Mouse (Mus musculus) liver, embryonic 13.5 days (tissue): ENCODE data around the gene Mybpc2. TPM values are rescaled to one million over a fixed set of nuclear protein-coding genes. Genes with fewer than 3 reads are reported as not detected.

ENCODE experiments used
- ATAC-seq: fragments of 200-750 bp; cut with Nextera tagmentation; 2 replicates; pipeline ENCODE4 v1.8.0; 2017; ENCODE audit warnings: low read depth, mild to moderate bottlenecking, moderate number of reproducible peaks, moderate library complexity
- DNase-seq: peaks from one replicate; pipeline ENCODE4 v3.0.0; 2022
- H3K27ac ChIP-seq: fragments of 300-500 bp; sonication (generic); 2 replicates; pipeline ENCODE4 v1.5.1; 2015; ENCODE audit warnings: moderate library complexity, mild to moderate bottlenecking, inconsistent platforms
- H3K27me3 ChIP-seq: fragments of 300-500 bp; sonication (generic); 2 replicates; pipeline ENCODE4 v1.6.1; 2015; ENCODE audit warnings: mild to moderate bottlenecking, inconsistent platforms
- H3K36me3 ChIP-seq: fragments of 300-500 bp; sonication (generic); 2 replicates; pipeline ENCODE4 v1.6.1; 2015; ENCODE audit warnings: mild to moderate bottlenecking, inconsistent platforms
- H3K4me1 ChIP-seq: fragments of 300-500 bp; sonication (generic); replicated peaks from 2 replicates; pipeline ENCODE4 v1.6.1; 2015; ENCODE audit warnings: inconsistent platforms
- H3K4me2 ChIP-seq: fragments of 300-500 bp; sonication (generic); 2 replicates; pipeline ENCODE4 v1.6.1; 2015; ENCODE audit warnings: inconsistent platforms, mild to moderate bottlenecking, moderate library complexity
- H3K4me3 ChIP-seq: fragments of 300-500 bp; sonication (generic); replicated peaks from 2 replicates; pipeline ENCODE4 v1.5.1; 2015; ENCODE audit warnings: mild to moderate bottlenecking, inconsistent platforms
- H3K9ac ChIP-seq: fragments of 300-500 bp; sonication (generic); 2 replicates; pipeline ENCODE4 v1.6.1; 2015; ENCODE audit warnings: mild to moderate bottlenecking, inconsistent platforms
- H3K9me3 ChIP-seq: fragments of 300-500 bp; sonication (generic); replicated peaks from 2 replicates; pipeline ENCODE4 v1.6.1; 2016; ENCODE audit warnings: inconsistent platforms
- WGBS: fragments of 180-500 bp; shearing (Covaris S2); methylation state at CpG from one replicate; pipeline ENCODE4 v1.1.7; 2015; ENCODE audit not compliant: insufficient replicate concordance; 5-methylcytosine and 5-hydroxymethylcytosine counted together
- polyA plus RNA-seq: library from polyadenylated mRNA; unstranded; fragments of >200 nt; fragmentation: Nextera tagmentation; extraction: Ambion mirVana; gene quantifications from 2 replicates; pipeline ENCODE4 v1.2.1, GENCODE M21; 2015

The Mybpc2 gene
- polyA plus RNA-seq, 1 experiment from 2014 or later = not detected

GRCm38 (mm10) chr7:44466888-44467311 lies 57.6 kb downstream of the Mybpc2 start:
- Histone ChIP-seq H3K27ac (peak overlapping the region; percentile 31), H3K4me1 (peaks cover 80% of the 10 kb centered on the region), H3K4me2 (peak overlapping the region; percentile 92), H3K9ac (0 out of 2 replicates have a peak overlapping the region, but pooled peaks have one; percentile 5), H3K36me3 (peaks cover 26% of the 10 kb centered on the region), H3K9me3 (no peaks in the 10 kb centered on the region), H3K4me3 (peak overlapping the region; percentile 88; the same call in 1 of the 2 replicates), H3K27me3 (peaks cover 35% of the 10 kb centered on the region)
- DNase-seq (no peak), ATAC-seq (no peak)
- 82% methylated on average over 16 of the region's 16 CpGs for WGBS

GRCm38 (mm10) chr7:44466006-44466887 lies 58.2 kb downstream of the Mybpc2 start:
- H3K9me3 ChIP-seq = no peaks in the 10 kb centered on the region
- no peak for ATAC-seq
- H3K4me3 ChIP-seq = 0 out of 2 replicates have a peak overlapping the region, but pooled peaks have one; percentile 16
- no peak for DNase-seq
- peaks cover 21% of the 10 kb centered on the region for H3K36me3 ChIP-seq
- H3K27ac ChIP-seq = peak overlapping the region; percentile 31; the same call in 1 of the 2 replicates
- 68% methylated on average over 10 of the region's 10 CpGs for WGBS
- H3K4me1 ChIP-seq = peaks cover 74% of the 10 kb centered on the region
- H3K4me2 ChIP-seq = peak overlapping the region; percentile 92
- H3K27me3 ChIP-seq = peaks cover 41% of the 10 kb centered on the region
- peak overlapping the region; percentile 23; the same call in 1 of the 2 replicates for H3K9ac ChIP-seq

DNA sequence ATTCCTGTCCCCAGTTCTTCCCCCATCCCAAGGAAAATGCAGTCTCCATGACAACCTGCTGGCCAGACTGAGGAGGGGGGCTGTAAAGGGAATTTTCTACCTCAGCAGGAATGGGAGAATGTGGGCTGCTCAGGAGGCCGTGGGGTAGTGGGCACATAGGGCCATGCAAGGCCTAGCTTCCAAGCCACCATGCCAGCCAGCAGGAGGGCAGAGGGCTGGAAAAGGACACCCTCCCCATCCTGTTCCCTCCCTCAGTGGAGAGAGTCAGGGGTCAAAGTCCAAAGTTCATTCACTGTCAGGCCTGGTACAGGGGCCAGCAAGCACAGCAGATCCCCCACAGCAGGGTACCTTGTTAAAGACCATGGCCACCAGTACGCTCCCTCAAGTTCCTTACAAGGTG lies 59.3 kb downstream of the Mybpc2 start, which contains the start of gene Aspdh:
Gene Aspdh, plus strand, starts transcription at position 281 of the 400 bp plus-strand sequence.
- H3K27ac ChIP-seq = peak within 1 kb of the TSS; percentile 15; the same call in 1 of the 2 replicates
- H3K4me3 ChIP-seq = peak within 1 kb of the TSS; percentile 16
- no peak for ATAC-seq
- no peak for DNase-seq
- WGBS = 60% methylated on average over 2 of the region's 2 CpGs
- H3K4me2 ChIP-seq = peak within 1 kb of the TSS; percentile 92
- peaks cover 53% of the 10 kb centered on the region for H3K27me3 ChIP-seq
- H3K9me3 ChIP-seq = no peaks in the 10 kb centered on the region
- peaks cover 62% of the 10 kb centered on the region for H3K4me1 ChIP-seq
- peak within 1 kb of the TSS; percentile 42 for H3K9ac ChIP-seq
- 0 out of 2 replicates have a peak, but pooled peaks cover 10% of the 10 kb centered on the region for H3K36me3 ChIP-seq

DNA sequence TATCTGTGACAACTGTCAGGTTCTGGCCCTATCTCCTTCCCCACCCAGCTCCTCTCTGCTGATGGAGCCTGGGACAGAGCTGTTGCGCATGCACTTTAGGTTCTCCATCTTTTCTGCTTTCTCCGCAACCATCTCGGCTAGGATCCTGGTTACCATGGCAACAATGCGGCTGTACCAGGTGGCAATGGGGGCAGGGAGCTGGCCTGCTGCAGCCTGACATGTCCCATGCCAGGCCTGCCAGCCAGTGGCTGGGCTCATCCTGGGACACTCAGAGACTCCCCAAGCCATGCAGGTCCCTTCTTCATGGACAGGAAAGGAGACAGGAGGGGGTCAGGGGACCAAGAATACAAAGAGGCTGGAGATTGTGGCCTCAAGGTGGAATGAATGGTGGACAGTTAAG lies 59.9 kb downstream of the Mybpc2 start:
- Histone ChIP-seq H3K9ac (peak overlapping the region; percentile 42), H3K27ac (no peak overlapping the region; the same call in 1 of the 2 replicates), H3K4me1 (peaks cover 56% of the 10 kb centered on the region), H3K36me3 (0 out of 2 replicates have a peak, but pooled peaks cover 5% of the 10 kb centered on the region), H3K4me3 (no peak overlapping the region), H3K4me2 (peak overlapping the region; percentile 35; the same call in 1 of the 2 replicates), H3K27me3 (peaks cover 59% of the 10 kb centered on the region), H3K9me3 (no peaks in the 10 kb centered on the region)
- WGBS = 33% methylated on average over 4 of the region's 4 CpGs
- DNase-seq (no peak), ATAC-seq (no peak)

- Histone ChIP-seq H3K27me3 (peaks cover 67% of the 10 kb centered on the region), H3K27ac (no peak overlapping the region), H3K4me1 (peaks cover 48% of the 10 kb centered on the region), H3K36me3 (no peaks in the 10 kb centered on the region), H3K9me3 (no peaks in the 10 kb centered on the region), H3K9ac (no peak overlapping the region), H3K4me2 (no peak overlapping the region), H3K4me3 (no peak overlapping the region)
- DNase-seq = no peak
- no peak for ATAC-seq
- 74% methylated on average over 10 of the region's 10 CpGs for WGBS
Observed at GRCm38 (mm10) chr7:44463556-44464225, 60.8 kb downstream of the Mybpc2 start.

DNA sequence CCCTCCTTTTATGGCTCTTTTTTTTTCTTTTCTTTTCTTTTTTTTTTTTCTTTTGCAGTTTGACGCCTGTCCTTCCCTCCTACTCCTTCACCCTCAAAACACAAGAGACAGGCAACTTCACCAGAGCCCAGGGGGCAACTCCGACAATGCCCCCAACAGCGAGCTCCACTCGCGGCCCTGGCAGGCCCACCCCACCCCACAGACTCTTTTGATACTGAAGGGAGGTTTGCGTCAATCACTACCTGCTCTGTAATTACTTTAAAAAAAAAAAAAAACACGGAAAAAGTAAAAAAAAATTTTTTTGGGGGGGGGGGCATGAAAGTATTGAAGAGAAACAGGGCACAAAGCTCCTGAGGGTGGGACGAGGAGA lies 61.4 kb downstream of the Mybpc2 start:
- Histone ChIP-seq H3K4me3 (no peak overlapping the region), H3K9ac (no peak overlapping the region), H3K4me2 (no peak overlapping the region), H3K27ac (no peak overlapping the region), H3K4me1 (peaks cover 43% of the 10 kb centered on the region), H3K9me3 (no peaks in the 10 kb centered on the region), H3K27me3 (peaks cover 73% of the 10 kb centered on the region), H3K36me3 (no peaks in the 10 kb centered on the region)
- no peak for ATAC-seq
- no peak for DNase-seq
- 23% methylated on average over 8 of the region's 8 CpGs for WGBS

GRCm38 (mm10) chr7:44462218-44463055 lies 62.0 kb downstream of the Mybpc2 start:
- peak overlapping the region; percentile 4; the same call in 1 of the 2 replicates for H3K4me2 ChIP-seq
- no peak overlapping the region for H3K9ac ChIP-seq
- no peak overlapping the region; the same call in 1 of the 2 replicates for H3K4me3 ChIP-seq
- DNase-seq = peak; percentile 64
- H3K27me3 ChIP-seq = peaks cover 79% of the 10 kb centered on the region
- H3K27ac ChIP-seq = no peak overlapping the region
- H3K36me3 ChIP-seq = no peaks in the 10 kb centered on the region
- peaks cover 41% of the 10 kb centered on the region for H3K4me1 ChIP-seq
- no peaks in the 10 kb centered on the region for H3K9me3 ChIP-seq
- WGBS = 10% methylated on average over 77 of the region's 77 CpGs
- no peak for ATAC-seq

DNA sequence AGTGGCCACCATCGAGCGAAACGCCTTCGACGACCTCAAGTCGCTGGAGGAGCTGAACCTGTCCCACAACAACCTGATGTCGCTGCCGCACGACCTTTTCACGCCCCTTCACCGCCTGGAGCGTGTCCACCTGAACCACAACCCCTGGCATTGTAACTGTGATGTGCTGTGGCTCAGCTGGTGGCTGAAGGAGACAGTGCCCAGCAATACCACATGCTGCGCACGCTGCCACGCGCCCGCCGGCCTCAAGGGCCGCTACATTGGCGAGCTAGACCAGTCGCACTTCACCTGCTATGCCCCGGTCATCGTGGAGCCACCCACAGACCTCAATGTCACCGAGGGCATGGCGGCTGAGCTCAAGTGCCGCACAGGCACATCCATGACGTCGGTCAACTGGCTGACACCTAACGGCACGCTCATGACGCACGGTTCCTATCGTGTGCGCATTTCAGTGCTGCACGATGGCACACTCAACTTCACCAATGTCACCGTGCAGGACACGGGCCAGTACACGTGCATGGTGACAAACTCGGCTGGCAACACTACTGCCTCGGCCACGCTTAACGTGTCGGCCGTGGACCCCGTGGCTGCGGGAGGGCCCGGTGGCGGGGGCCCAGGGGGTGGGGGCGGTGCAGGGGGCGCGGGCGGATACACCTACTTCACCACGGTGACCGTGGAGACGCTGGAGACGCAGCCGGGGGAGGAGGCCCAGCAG lies 62.8 kb downstream of the Mybpc2 start:
- Histone ChIP-seq H3K4me1 (peaks cover 36% of the 10 kb centered on the region), H3K27me3 (peaks cover 86% of the 10 kb centered on the region), H3K9ac (no peak overlapping the region), H3K9me3 (no peaks in the 10 kb centered on the region), H3K36me3 (no peaks in the 10 kb centered on the region), H3K27ac (no peak overlapping the region), H3K4me3 (no peak overlapping the region), H3K4me2 (no peak overlapping the region)
- DNase-seq (no peak), ATAC-seq (no peak)
- WGBS = 38% methylated on average over 54 of the region's 57 CpGs

- no peak overlapping the region for H3K9ac ChIP-seq
- no peak overlapping the region for H3K27ac ChIP-seq
- peaks cover 86% of the 10 kb centered on the region for H3K27me3 ChIP-seq
- no peak overlapping the region for H3K4me2 ChIP-seq
- H3K36me3 ChIP-seq = no peaks in the 10 kb centered on the region
- DNase-seq (no peak), ATAC-seq (no peak)
- H3K9me3 ChIP-seq = no peaks in the 10 kb centered on the region
- H3K4me1 ChIP-seq = peaks cover 34% of the 10 kb centered on the region
- 63% methylated on average over 31 of the region's 31 CpGs for WGBS
- no peak overlapping the region for H3K4me3 ChIP-seq
Observed at GRCm38 (mm10) chr7:44460767-44461502, 63.5 kb downstream of the Mybpc2 start.

DNA sequence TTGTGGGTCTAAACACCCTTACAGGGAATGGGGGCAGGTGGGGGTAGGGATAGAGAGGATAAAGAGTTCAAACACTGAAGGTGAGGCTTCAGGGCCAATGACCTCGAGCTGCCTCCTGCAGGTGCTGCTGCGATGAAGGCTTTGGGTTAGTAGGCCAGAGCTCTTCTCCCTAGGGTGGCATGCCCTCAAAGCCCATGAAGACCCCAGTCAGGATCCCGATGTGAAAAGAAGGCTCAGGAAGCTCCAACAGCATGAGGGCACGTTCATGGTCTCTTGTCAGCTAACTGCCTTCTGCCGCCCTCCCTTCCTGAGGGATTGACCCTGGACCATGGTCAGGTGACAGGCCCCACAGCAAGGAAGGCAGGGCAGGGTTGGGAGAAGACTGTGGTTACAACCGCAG lies 64.4 kb downstream of the Mybpc2 start:
- DNase-seq (no peak), ATAC-seq (no peak)
- Histone ChIP-seq H3K4me3 (no peak overlapping the region), H3K4me1 (peaks cover 27% of the 10 kb centered on the region), H3K9ac (no peak overlapping the region), H3K27ac (no peak overlapping the region), H3K9me3 (no peaks in the 10 kb centered on the region), H3K4me2 (no peak overlapping the region), H3K27me3 (peaks cover 85% of the 10 kb centered on the region), H3K36me3 (no peaks in the 10 kb centered on the region)
- WGBS = 53% methylated on average over 6 of the region's 6 CpGs
